Mouse (Mus musculus) MEL (cell line): ENCODE data around the gene Cab39l. TPM values are rescaled to one million over a fixed set of nuclear protein-coding genes. Genes with fewer than 3 reads are reported as not detected.

Experiments used
- DNase-seq: peaks from one replicate; pipeline ENCODE4 v3.0.0; 2011; ENCODE audit warnings: low read depth, low spot score
- H3K27ac ChIP-seq: 2 replicates; pipeline ENCODE4 v1.5.1; 2012; ENCODE audit warnings: low read depth, mild to moderate bottlenecking, control low read depth, low read length, moderate library complexity; ENCODE audit not compliant: control insufficient read depth
- H3K27me3 ChIP-seq, 2 experiments: fragments of 150-350 bp in 1 of 2; sonication (generic) in 1 of 2; 2 replicates each; pipeline ENCODE4 v1.6.1; 2012; ENCODE audit warnings: low read length in 2 of 2, mild to moderate bottlenecking in 2 of 2, improper control_type of control experiment in 1 of 2, moderate library complexity in 1 of 2; ENCODE audit not compliant: insufficient read depth in 2 of 2, control insufficient read depth in 1 of 2
- H3K36me3 ChIP-seq, 2 experiments: 2 replicates each; pipeline ENCODE4 v1.6.1; 2012 to 2014; ENCODE audit warnings: low read length in 2 of 2, improper control_type of control experiment in 1 of 2, inconsistent platforms in 1 of 2, mild to moderate bottlenecking in 1 of 2; ENCODE audit not compliant: insufficient read depth in 2 of 2, control insufficient read depth in 1 of 2
- H3K4me1 ChIP-seq, 2 experiments: fragments of 150-350 bp in 1 of 2; sonication (generic) in 1 of 2; 2 replicates each; pipeline ENCODE4 v1.6.1; 2012; ENCODE audit warnings: low read length in 2 of 2, improper control_type of control experiment in 1 of 2, mild to moderate bottlenecking in 1 of 2; ENCODE audit not compliant: insufficient read depth in 2 of 2, control insufficient read depth in 1 of 2
- H3K4me3 ChIP-seq, 2 experiments: fragments of 150-350 bp in 1 of 2; sonication (generic) in 1 of 2; 2 replicates each; pipeline ENCODE4 v1.5.1; 2012; ENCODE audit warnings: low read depth in 2 of 2, low read length in 2 of 2, mild to moderate bottlenecking in 2 of 2, moderate library complexity in 2 of 2, control low read depth in 1 of 2, improper control_type of control experiment in 1 of 2; ENCODE audit not compliant: control insufficient read depth in 1 of 2, insufficient read depth in 1 of 2
- H3K79me2 ChIP-seq: 2 replicates; pipeline ENCODE4 v1.6.1; 2012; ENCODE audit warnings: mild to moderate bottlenecking, low read length, moderate library complexity; ENCODE audit not compliant: control insufficient read depth, poor library complexity, insufficient read depth
- H3K9ac ChIP-seq: 2 replicates; pipeline ENCODE4 v1.6.1; 2012; ENCODE audit warnings: low read depth, mild to moderate bottlenecking, control low read depth, low read length, moderate library complexity; ENCODE audit not compliant: control insufficient read depth, poor library complexity, severe bottlenecking
- H3K9me3 ChIP-seq: fragments of 150-350 bp; sonication (generic); replicated peaks from 2 replicates; pipeline ENCODE4 v1.6.1; 2012; ENCODE audit warnings: mild to moderate bottlenecking, low read length, improper control_type of control experiment, moderate library complexity; ENCODE audit not compliant: insufficient read depth
- BHLHE40 ChIP-seq: IDR thresholded peaks from 2 replicates; pipeline ENCODE4 v1.6.1; 2012; ENCODE audit warnings: low read depth, mild to moderate bottlenecking, inconsistent platforms, low read length, improper control_type of control experiment, borderline replicate concordance
- CHD1 ChIP-seq: IDR thresholded peaks from 2 replicates; pipeline ENCODE4 v1.6.1; 2012; ENCODE audit warnings: low read depth, mild to moderate bottlenecking, inconsistent platforms, low read length, improper control_type of control experiment
- CHD2 ChIP-seq: IDR thresholded peaks from 2 replicates; pipeline ENCODE4 v1.6.1; 2011; ENCODE audit warnings: low read length, improper control_type of control experiment
- E2F4 ChIP-seq: IDR thresholded peaks from 2 replicates; pipeline ENCODE4 v1.6.1; 2011; ENCODE audit warnings: low read depth, low read length, improper control_type of control experiment, borderline replicate concordance
- EP300 ChIP-seq, 2 experiments: IDR thresholded peaks; 2 replicates each; pipeline ENCODE4 v1.6.1; 2011; ENCODE audit warnings: improper control_type of control experiment in 2 of 2, low read length in 2 of 2, low read depth in 1 of 2, mild to moderate bottlenecking in 1 of 2
- ETS1 ChIP-seq: IDR thresholded peaks from 2 replicates; pipeline ENCODE4 v1.6.1; 2012; ENCODE audit warnings: low read depth, mild to moderate bottlenecking, inconsistent platforms, low read length, improper control_type of control experiment, moderate library complexity
- GABPA ChIP-seq: IDR thresholded peaks from 2 replicates; pipeline ENCODE4 v1.6.1; 2012; ENCODE audit warnings: low read depth, mild to moderate bottlenecking, inconsistent platforms, low read length, improper control_type of control experiment, moderate library complexity
- HCFC1 ChIP-seq: IDR thresholded peaks from 2 replicates; pipeline ENCODE4 v1.6.1; 2012; ENCODE audit warnings: low read depth, mild to moderate bottlenecking, inconsistent platforms, low read length, improper control_type of control experiment, moderate library complexity
- JUND ChIP-seq: IDR thresholded peaks from 2 replicates; pipeline ENCODE4 v1.6.1; 2011; ENCODE audit warnings: low read depth, mild to moderate bottlenecking, improper control_type of control experiment, low read length
- KAT2A ChIP-seq: conservative IDR thresholded peaks from 2 replicates; pipeline ENCODE4 v1.6.1; 2012; ENCODE audit warnings: low read depth, low read length, improper control_type of control experiment, inconsistent platforms
- MAFK ChIP-seq: IDR thresholded peaks from 2 replicates; pipeline ENCODE4 v1.6.1; 2011; ENCODE audit warnings: low read depth, mild to moderate bottlenecking, low read length, improper control_type of control experiment, borderline replicate concordance
- MEF2A ChIP-seq: IDR thresholded peaks from 2 replicates; pipeline ENCODE4 v1.6.1; 2014; ENCODE audit warnings: low read depth, mild to moderate bottlenecking, inconsistent platforms, low read length, improper control_type of control experiment; ENCODE audit not compliant: poor library complexity, insufficient replicate concordance, severe bottlenecking; ENCODE audit errors: extremely low read depth
- MXI1 ChIP-seq: IDR thresholded peaks from 2 replicates; pipeline ENCODE4 v1.6.1; 2011; ENCODE audit warnings: mild to moderate bottlenecking, low read depth, low read length, improper control_type of control experiment
- MYC ChIP-seq: IDR thresholded peaks from 2 replicates; pipeline ENCODE4 v1.6.1; 2011; ENCODE audit warnings: low read depth, mild to moderate bottlenecking, low read length, improper control_type of control experiment, moderate library complexity
- NRF1 ChIP-seq: IDR thresholded peaks from 2 replicates; pipeline ENCODE4 v1.6.1; 2014; ENCODE audit warnings: low read depth, mild to moderate bottlenecking, inconsistent platforms, low read length, improper control_type of control experiment, moderate library complexity; ENCODE audit not compliant: poor library complexity, insufficient read depth, severe bottlenecking
- POLR2AphosphoS2 ChIP-seq: IDR thresholded peaks from 2 replicates; pipeline ENCODE4 v1.6.1; 2011; ENCODE audit warnings: low read length, improper control_type of control experiment
- RAD21 ChIP-seq: IDR thresholded peaks from 2 replicates; pipeline ENCODE4 v1.6.1; 2011; ENCODE audit warnings: mild to moderate bottlenecking, low read depth, low read length, improper control_type of control experiment
- RCOR1 ChIP-seq: IDR thresholded peaks from 2 replicates; pipeline ENCODE4 v1.6.1; 2012; ENCODE audit warnings: low read depth, mild to moderate bottlenecking, inconsistent platforms, low read length, improper control_type of control experiment
- SMC3 ChIP-seq: IDR thresholded peaks from 2 replicates; pipeline ENCODE4 v1.6.1; 2011; ENCODE audit warnings: low read depth, low read length, improper control_type of control experiment
- TAL1 ChIP-seq: IDR thresholded peaks from 2 replicates; pipeline ENCODE4 v1.6.1; 2012; ENCODE audit warnings: mild to moderate bottlenecking, inconsistent platforms, low read length, moderate library complexity, mixed read lengths
- TBP ChIP-seq: IDR thresholded peaks from 2 replicates; pipeline ENCODE4 v1.8.0; 2011; ENCODE audit warnings: low read depth, low read length, improper control_type of control experiment
- TCF12 ChIP-seq: IDR thresholded peaks from 2 replicates; pipeline ENCODE4 v1.6.1; 2014; ENCODE audit warnings: low read depth, mild to moderate bottlenecking, inconsistent platforms, low read length, improper control_type of control experiment, moderate library complexity
- UBTF ChIP-seq: IDR thresholded peaks from 2 replicates; pipeline ENCODE4 v1.6.1; 2012; ENCODE audit warnings: low read depth, mild to moderate bottlenecking, inconsistent platforms, low read length, improper control_type of control experiment, moderate library complexity, borderline replicate concordance; ENCODE audit not compliant: insufficient read depth
- USF1 ChIP-seq: IDR thresholded peaks from 2 replicates; pipeline ENCODE4 v1.6.1; 2014; ENCODE audit warnings: low read depth, mild to moderate bottlenecking, inconsistent platforms, low read length, improper control_type of control experiment, moderate library complexity
- USF2 ChIP-seq, 2 experiments: IDR thresholded peaks; 2 replicates each; pipeline ENCODE4 v1.6.1; 2011 to 2012; ENCODE audit warnings: improper control_type of control experiment in 2 of 2, low read length in 2 of 2, borderline replicate concordance in 1 of 2, inconsistent platforms in 1 of 2, low read depth in 1 of 2, mild to moderate bottlenecking in 1 of 2; ENCODE audit not compliant: insufficient read depth in 1 of 2
- ZC3H11A ChIP-seq: IDR thresholded peaks from 2 replicates; pipeline ENCODE4 v1.6.1; 2012; ENCODE audit warnings: low read depth, mild to moderate bottlenecking, inconsistent platforms, low read length, improper control_type of control experiment
- ZMIZ1 ChIP-seq: IDR thresholded peaks from 2 replicates; pipeline ENCODE4 v1.6.1; 2012; ENCODE audit warnings: low read depth, mild to moderate bottlenecking, inconsistent platforms, low read length, improper control_type of control experiment, moderate library complexity
- ZNF384 ChIP-seq: IDR thresholded peaks from 2 replicates; pipeline ENCODE4 v1.6.1; 2012; ENCODE audit warnings: low read depth, mild to moderate bottlenecking, inconsistent platforms, low read length, improper control_type of control experiment
- polyA plus RNA-seq, 2 experiments: library from polyadenylated mRNA; stranded (reverse) in 1 of 2; unstranded in 1 of 2; fragments of >175 nt in 1 of 2; fragments of >200 nt in 1 of 2; gene quantifications; 2 replicates each; pipeline versions ENCODE4 v1.2.1 to v1.2.4; 2012; ENCODE audit warnings: low replicate concordance in 2 of 2, low read depth in 1 of 2; ENCODE audit not compliant: insufficient read length in 2 of 2, insufficient read depth in 1 of 2, missing spikeins in 1 of 2
- total RNA-seq: library from RNA; depleted of rRNA; stranded (reverse); fragments of 300-350 nt; gene quantifications from 2 replicates; pipeline ENCODE4 v1.2.3, GENCODE M21; 2012

The Cab39l gene
- total and polyA plus RNA-seq, 3 experiments, result 24.2 to 34.0 TPM; not detected in 1

DNA sequence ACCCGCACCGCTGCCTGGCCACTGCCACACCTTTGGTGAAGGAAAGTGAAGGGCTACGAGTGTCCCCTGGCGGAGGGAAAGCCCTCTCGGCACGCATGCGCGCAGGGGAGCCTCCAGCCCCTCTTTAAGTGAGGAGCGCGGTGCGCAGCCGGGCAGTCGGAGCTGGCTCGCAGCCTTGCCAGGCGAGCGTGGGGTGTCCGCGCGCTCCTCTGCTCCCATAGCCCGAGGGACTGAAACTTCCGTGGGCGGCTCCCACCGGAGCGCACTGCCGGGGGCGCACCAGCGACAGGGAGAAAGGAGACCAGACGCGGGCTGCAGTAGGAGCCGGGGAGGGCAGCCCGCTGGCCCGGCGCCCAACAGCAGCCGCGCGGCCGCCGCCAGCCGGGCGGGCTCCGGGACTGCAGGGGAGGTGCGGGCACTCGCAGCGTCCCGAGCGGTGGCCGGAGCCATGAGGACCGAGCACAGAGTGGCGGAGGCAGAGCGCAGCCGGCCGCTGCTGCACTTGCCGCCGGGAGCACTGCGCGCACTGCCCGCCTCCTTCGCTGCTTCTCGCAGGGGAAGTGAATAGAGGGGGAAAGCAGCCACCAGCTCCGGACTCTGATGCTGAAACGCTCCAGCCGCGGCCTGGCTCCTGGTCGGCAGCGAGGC, 184.5 kb downstream of the Cab39l start, which contains the start of gene Shisa2:
Shisa2 (plus strand) TSS at position 151 of the 648 bp plus-strand sequence.
- Histone ChIP-seq H3K4me3 (no peak within 1 kb of the TSS), H3K4me1 (no peaks in the 10 kb centered on the region), H3K9ac (no peak within 1 kb of the TSS), H3K27ac (no peak within 1 kb of the TSS), H3K79me2 (no peaks in the 10 kb centered on the region), H3K36me3 (no peaks in the 10 kb centered on the region), H3K9me3 (no peaks in the 10 kb centered on the region), H3K27me3 (no peaks in the 10 kb centered on the region)
- TF ChIP-seq E2F4, result no peak
- no peak for TF ChIP-seq RCOR1
- TF ChIP-seq EP300 (IDR thresholded peaks at IDR 0.05; ENCODE audit: low read depth in 1 of 2, low read length in 2 of 2), result no peak
- no peak for TF ChIP-seq TBP
- TF ChIP-seq KAT2A, result no peak
- no peak for TF ChIP-seq BHLHE40
- TF ChIP-seq POLR2AphosphoS2, result no peak
- TF ChIP-seq MAFK, result no peak
- no peak for TF ChIP-seq MXI1
- no peak for TF ChIP-seq ZC3H11A
- no peak for TF ChIP-seq NRF1
- TF ChIP-seq GABPA, result no peak
- TF ChIP-seq CHD1, result no peak
- TF ChIP-seq SMC3, result no peak
- TF ChIP-seq ETS1, result no peak
- no peak for TF ChIP-seq JUND
- TF ChIP-seq ZMIZ1, result no peak
- no peak for TF ChIP-seq USF1
- no peak for TF ChIP-seq USF2 (IDR thresholded peaks at IDR 0.05; ENCODE audit: borderline replicate concordance in 1 of 2, insufficient read depth in 1 of 2, low read depth in 1 of 2, low read length in 2 of 2)
- no peak for DNase-seq

DNA sequence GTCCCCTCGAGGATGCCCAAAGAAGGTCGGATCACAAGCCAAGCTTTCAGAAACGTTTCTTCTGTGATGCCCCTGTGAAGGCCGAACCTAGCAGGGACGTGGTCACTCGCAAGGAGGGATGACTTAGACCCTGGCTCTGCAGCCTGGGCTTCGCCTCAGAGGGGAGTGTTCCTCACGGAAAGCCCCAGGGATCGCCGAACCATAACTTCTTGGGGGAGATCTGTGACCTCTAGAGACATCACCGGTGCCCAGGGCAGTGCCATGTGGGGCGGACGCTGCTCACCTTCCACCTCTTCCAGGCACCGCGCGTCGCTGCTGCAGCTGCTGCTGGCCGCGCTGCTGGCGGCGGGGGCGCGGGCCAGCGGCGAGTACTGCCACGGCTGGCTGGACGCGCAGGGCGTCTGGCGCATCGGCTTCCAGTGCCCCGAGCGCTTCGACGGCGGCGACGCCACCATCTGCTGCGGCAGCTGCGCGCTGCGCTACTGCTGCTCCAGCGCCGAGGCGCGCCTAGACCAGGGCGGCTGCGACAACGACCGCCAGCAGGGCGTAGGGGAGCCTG, 185.1 kb downstream of the Cab39l start:
- H3K4me3 ChIP-seq, result no peak overlapping the region

More for the DNA sequence above, 185.1 kb downstream of the Cab39l start:
- Histone ChIP-seq H3K9me3 (no peaks in the 10 kb centered on the region), H3K9ac (no peak overlapping the region), H3K27me3 (no peaks in the 10 kb centered on the region), H3K4me1 (no peaks in the 10 kb centered on the region), H3K36me3 (no peaks in the 10 kb centered on the region), H3K79me2 (no peaks in the 10 kb centered on the region), H3K27ac (no peak overlapping the region)
- DNase-seq, result no peak
- TF ChIP-seq UBTF (no peak), E2F4 (no peak), EP300 (IDR thresholded peaks at IDR 0.05; ENCODE audit: low read depth in 1 of 2, low read length in 2 of 2) (no peak), TAL1 (no peak), MEF2A (no peak), POLR2AphosphoS2 (no peak), KAT2A (no peak), ZNF384 (no peak), NRF1 (no peak), MYC (no peak), RAD21 (no peak), CHD2 (no peak), TCF12 (no peak), BHLHE40 (no peak), RCOR1 (no peak), ZC3H11A (no peak), HCFC1 (no peak)
